Mouse (Mus musculus) spleen, postnatal 14 days (tissue): ENCODE results near the gene Agap3.

Experiments
- DNase-seq, 2 experiments: peaks; one replicate each; pipeline ENCODE4 v3.0.0; 2021 to 2022; ENCODE audit warnings: low spot score in 2 of 2

Gene Agap3

GRCm38 (mm10) chr5:24452030-24452690, at the start of gene Agap3:
TSS of gene Agap3 (plus strand) at chr5:24452177.
- no peak for DNase-seq

- DNase-seq = no peak
Measured at GRCm38 (mm10) chr5:24404594-24405360, 47.2 kb upstream of the Agap3 start.

GRCm38 (mm10) chr5:24405389-24405876, 46.5 kb upstream of the Agap3 start:
- no peak for DNase-seq

- DNase-seq = no peak
Measured at GRCm38 (mm10) chr5:24408651-24409050, 43.3 kb upstream of the Agap3 start.

- no peak for DNase-seq
Measured at GRCm38 (mm10) chr5:24409466-24409865, 42.5 kb upstream of the Agap3 start.

GRCm38 (mm10) chr5:24412063-24412462, 39.9 kb upstream of the Agap3 start:
- no peak for DNase-seq

GRCm38 (mm10) chr5:24413042-24413693, 38.8 kb upstream of the Agap3 start, which contains the start of gene Asic3:
TSS of gene Asic3 (plus strand) at chr5:24413392.
- DNase-seq = no peak

GRCm38 (mm10) chr5:24413938-24414337, 38.0 kb upstream of the Agap3 start:
- DNase-seq = no peak

- DNase-seq = peak in 1 of 2 experiments; percentile 46
Measured at GRCm38 (mm10) chr5:24416222-24416736, 35.7 kb upstream of the Agap3 start.

GRCm38 (mm10) chr5:24417587-24417986, 34.4 kb upstream of the Agap3 start:
- DNase-seq = no peak

- no peak for DNase-seq
Measured at GRCm38 (mm10) chr5:24420381-24420780, 31.6 kb upstream of the Agap3 start.

GRCm38 (mm10) chr5:24423129-24424003, 28.6 kb upstream of the Agap3 start, which contains the start of the genes Cdk5 and Slc4a2:
TSS of gene Cdk5 (minus strand) at chr5:24423530.
TSS of gene Slc4a2 (plus strand) at chr5:24423837.
- DNase-seq = peak; percentile 93 to 96

GRCm38 (mm10) chr5:24424004-24424781, 27.8 kb upstream of the Agap3 start:
- DNase-seq = peak in 1 of 2 experiments; percentile 29

GRCm38 (mm10) chr5:24424861-24425411, 27.0 kb upstream of the Agap3 start:
- DNase-seq = peak; percentile 58 to 73

GRCm38 (mm10) chr5:24425421-24426036, 26.4 kb upstream of the Agap3 start:
- DNase-seq = peak; percentile 23 to 52

GRCm38 (mm10) chr5:24426037-24426432, 25.9 kb upstream of the Agap3 start:
- DNase-seq = no peak

GRCm38 (mm10) chr5:24426556-24427284, 25.3 kb upstream of the Agap3 start:
- no peak for DNase-seq

- no peak for DNase-seq
Measured at GRCm38 (mm10) chr5:24427285-24427633, 24.7 kb upstream of the Agap3 start.

- DNase-seq = no peak
Measured at GRCm38 (mm10) chr5:24427981-24428402, 24.0 kb upstream of the Agap3 start.
